Mouse (Mus musculus) ES-E14 (cell line): ENCODE results near the gene Fnbp1.

ENCODE experiments used
- CHD2 ChIP-seq: IDR thresholded peaks from 2 replicates; pipeline ENCODE4 v1.6.1; 2014; ENCODE audit warnings: mild to moderate bottlenecking, low read depth, low read length, inconsistent platforms
- ZNF384 ChIP-seq: IDR thresholded peaks from 2 replicates; pipeline ENCODE4 v1.6.1; 2012; ENCODE audit warnings: low read depth, low read length, inconsistent platforms

DNA sequence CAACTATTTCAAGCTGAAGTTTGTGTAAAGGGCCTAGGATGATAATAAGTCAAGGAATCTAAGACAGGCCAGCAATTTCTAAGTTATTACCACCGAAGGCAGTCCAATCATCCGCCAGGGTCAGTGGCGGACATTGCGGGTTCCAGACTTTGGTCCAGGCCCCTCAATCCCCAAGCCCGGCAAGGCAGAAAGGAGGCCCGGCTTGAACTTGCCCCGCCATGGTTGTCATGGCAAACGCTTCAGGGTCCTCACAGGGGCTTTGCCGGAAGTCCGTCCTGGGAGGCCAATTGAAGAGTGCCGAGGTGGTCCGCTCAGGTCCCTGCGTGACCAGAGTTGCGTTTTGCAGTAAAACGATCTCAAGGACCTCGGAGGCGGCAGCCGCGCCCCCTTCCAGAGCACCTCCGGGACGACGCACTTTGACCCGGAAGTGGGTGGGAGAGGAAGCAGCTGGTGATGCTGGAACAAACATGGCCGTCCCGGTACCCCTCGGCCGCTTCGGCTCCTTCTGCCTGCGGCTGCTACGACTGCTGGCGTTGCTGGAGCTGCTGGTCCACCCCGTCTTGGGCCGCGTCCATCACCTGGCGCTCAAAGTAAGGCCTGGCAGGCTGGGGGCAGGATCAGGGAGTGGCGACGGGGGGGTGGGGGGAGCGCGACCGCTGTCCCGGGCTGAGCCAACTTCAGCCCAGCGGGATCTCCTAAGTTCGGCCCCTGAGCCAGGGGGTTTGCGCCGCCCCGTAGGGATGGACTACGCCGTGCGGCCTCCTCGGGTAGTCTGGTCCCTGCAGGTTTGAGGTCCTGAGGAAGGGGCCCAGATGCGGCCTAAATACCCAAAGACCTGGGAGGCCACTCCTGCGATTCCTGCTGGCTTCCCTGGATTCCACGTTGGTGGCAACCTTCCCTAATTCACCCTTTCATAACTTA, 10.3 kb upstream of the Fnbp1 start, which contains the start of gene Gpr107:
- TF ChIP-seq ZNF384 (no peak), CHD2 (no peak)
